Mouse (Mus musculus): ENCODE data around the gene Sh3gl2.

Gene Sh3gl2

GRCm38 (mm10) chr4:85613331-85613730, 408.4 kb downstream of the Sh3gl2 start:
- DNase-seq (ENCODE audit: low spot score): no peak

DNA sequence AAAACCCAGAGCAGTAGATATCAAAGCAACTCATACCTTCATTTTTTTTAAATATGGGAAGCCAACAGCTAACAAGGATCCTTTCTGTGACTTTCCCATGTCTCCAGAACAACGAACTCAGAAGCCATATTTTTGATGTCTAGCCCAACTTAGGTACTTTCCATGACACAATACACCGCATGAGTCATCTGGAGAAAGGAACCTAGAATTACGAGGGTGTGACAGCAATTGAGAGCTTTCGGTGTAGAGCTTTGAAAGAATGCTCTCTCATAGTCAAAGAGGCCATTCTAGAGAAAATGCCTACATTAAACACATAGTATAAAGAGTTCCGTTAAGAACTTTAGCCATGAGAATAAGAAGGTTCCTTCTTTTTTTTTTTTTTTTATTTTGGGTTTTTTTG, 413.8 kb downstream of the Sh3gl2 start:
- no peak for DNase-seq (ENCODE audit: low spot score)

GRCm38 (mm10) chr4:85619261-85619660, 414.3 kb downstream of the Sh3gl2 start:
- no peak for DNase-seq (ENCODE audit: low spot score)

DNA sequence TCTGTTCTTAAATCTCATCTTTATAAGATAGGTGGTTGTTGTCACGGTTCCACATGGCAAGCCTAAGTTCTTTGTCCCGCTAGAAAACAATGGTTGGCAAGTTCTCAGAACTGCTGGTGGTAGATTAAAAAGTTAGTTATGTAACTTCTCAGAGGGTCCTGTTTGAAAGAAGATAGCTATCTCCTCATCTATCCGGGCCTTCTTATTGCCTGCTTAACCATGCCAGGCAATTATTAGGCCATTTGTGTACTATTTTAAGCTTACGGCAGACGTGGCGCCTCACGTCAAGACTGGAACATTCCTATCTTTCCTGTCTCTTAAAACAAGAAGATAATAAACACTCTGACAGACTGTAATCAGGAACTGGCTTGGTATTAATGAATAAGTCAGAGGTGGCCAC, 424.5 kb downstream of the Sh3gl2 start:
- DNase-seq (ENCODE audit: low spot score): no peak

DNA sequence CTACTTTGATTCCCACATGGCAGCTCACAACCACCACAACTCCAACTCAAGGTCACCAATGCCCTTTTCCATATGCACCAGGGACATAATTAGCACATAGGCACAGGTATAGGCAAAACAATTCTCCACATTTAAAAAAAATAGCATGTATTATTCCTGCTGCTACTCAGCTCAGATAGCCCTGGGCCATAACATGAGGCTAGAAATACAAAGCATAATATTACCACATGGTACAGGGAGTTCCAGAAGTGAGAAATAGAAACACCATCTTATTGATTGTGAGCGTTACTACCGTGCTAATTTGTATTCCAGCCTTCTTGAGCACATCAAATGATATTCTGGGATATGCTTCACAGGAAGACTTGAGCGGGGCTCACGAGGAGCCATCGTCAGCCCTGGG, 464.3 kb downstream of the Sh3gl2 start:
- DNase-seq (ENCODE audit: low spot score): no peak

DNA sequence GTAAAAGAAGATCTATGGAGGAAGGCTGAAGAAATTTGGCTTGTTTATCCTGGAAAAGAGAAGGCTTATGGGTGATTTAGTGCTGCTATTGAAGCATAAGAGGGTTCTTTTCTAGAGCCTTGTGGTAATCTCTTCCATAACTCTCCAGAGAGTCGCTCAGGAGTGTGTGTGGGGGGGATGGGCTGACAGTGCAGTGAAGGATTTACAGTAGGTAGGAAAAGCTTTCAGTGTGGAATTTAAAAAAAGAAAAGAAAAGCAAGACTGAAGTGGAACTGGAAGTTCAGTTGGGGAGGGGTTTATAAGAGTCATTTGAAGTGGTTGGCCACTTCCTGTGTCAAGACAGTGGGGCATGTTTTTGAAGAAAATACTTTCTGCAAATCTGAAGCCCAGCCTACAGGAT, 464.8 kb downstream of the Sh3gl2 start:
- DNase-seq (ENCODE audit: low spot score): no peak

DNA sequence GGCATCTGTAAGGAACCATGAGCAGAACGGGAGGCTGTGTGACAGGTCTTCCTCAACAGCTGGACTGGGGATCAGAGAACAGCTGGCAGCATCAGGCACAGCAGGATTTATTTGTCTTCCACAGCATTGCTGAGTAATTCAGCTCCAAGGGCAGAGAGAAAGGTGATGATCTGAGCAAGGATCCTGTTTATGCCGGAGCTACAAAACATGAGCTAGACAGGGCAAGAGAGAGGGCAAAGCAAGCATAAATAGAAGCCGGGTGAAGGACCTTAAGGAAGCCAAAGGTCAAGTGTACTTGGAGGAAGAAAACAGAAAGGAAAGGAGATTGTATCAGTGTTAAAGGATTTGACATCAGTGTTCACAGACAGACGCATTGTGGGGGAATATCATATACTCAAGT, 467.4 kb downstream of the Sh3gl2 start:
- no peak for DNase-seq (ENCODE audit: low spot score)

DNA sequence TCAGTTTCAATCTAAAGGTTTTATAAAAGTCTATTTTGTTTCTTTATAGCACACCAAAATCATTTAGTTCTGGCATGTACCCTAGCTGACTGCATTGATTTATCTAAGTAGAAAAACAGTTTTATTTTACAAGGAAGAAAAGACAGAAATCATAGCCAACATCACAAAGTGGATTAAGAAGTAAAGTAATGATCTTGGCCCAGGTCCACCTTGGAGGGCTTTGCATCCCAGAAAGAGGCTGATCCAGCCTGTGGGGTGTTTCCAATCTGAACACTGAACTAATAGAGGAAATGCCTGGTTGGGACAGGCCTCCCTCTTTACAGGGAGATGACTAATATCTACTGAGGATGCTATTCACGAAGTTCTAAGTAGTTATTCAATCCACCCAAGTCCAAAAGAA, 472.7 kb downstream of the Sh3gl2 start:
- no peak for DNase-seq (ENCODE audit: low spot score)

DNA sequence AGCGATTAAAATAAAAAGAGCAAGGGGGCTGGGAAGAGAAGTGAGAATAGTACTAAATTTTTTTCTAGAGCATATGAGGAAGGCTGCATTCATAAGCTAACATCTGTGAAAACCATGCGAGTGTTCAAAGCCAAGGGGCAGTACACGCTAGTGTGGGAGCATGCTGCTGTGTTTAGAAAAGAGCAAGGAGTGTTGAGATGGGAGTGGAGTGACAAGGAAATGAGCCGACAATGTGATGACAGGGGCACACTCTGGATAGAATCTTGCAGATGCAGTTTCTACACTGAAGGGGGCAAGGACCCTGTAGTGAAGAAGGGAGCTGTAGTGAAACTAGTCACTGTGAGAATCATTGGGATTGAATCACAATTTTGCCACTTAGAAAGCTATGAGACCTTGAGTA, 481.2 kb downstream of the Sh3gl2 start:
- DNase-seq (ENCODE audit: low spot score): no peak

Measured in layer of hippocampus, adult 11-12 months (tissue).